Mouse (Mus musculus): Measurements from ENCODE around the gene Nav2.

Gene Nav2

GRCm38 (mm10) chr7:49243079-49243478 is 334.6 kb downstream of the Nav2 start:
- no peak for DNase-seq (ENCODE audit: extremely low read depth, insufficient read length, low spot score)

- peak; percentile 97 for DNase-seq (ENCODE audit: extremely low read depth, insufficient read length, low spot score)
Measured at GRCm38 (mm10) chr7:49245537-49246239, 337.2 kb downstream of the Nav2 start.

GRCm38 (mm10) chr7:49246240-49246578 is 337.7 kb downstream of the Nav2 start:
- DNase-seq (ENCODE audit: extremely low read depth, insufficient read length, low spot score), result no peak

GRCm38 (mm10) chr7:49246584-49247481 is 338.3 kb downstream of the Nav2 start:
- peak; percentile 67 for DNase-seq (ENCODE audit: extremely low read depth, insufficient read length, low spot score)

- DNase-seq (ENCODE audit: extremely low read depth, insufficient read length, low spot score), result peak; percentile 74
Measured at GRCm38 (mm10) chr7:49247744-49248331, 339.3 kb downstream of the Nav2 start.

GRCm38 (mm10) chr7:49248333-49249086 is 340.0 kb downstream of the Nav2 start:
- peak; percentile 84 for DNase-seq (ENCODE audit: extremely low read depth, insufficient read length, low spot score)

GRCm38 (mm10) chr7:49249462-49249861 is 340.9 kb downstream of the Nav2 start:
- peak; percentile 45 for DNase-seq (ENCODE audit: extremely low read depth, insufficient read length, low spot score)

- peak; percentile 65 for DNase-seq (ENCODE audit: extremely low read depth, insufficient read length, low spot score)
Measured at GRCm38 (mm10) chr7:49249996-49250395, 341.5 kb downstream of the Nav2 start.

GRCm38 (mm10) chr7:49250581-49251307 is 342.2 kb downstream of the Nav2 start:
- no peak for DNase-seq (ENCODE audit: extremely low read depth, insufficient read length, low spot score)

- no peak for DNase-seq (ENCODE audit: extremely low read depth, insufficient read length, low spot score)
Measured at GRCm38 (mm10) chr7:49251308-49251638, 342.8 kb downstream of the Nav2 start.

GRCm38 (mm10) chr7:49252444-49252843 is 343.9 kb downstream of the Nav2 start:
- DNase-seq (ENCODE audit: extremely low read depth, insufficient read length, low spot score), result no peak

- DNase-seq (ENCODE audit: extremely low read depth, insufficient read length, low spot score), result no peak
Measured at GRCm38 (mm10) chr7:49252902-49253301, 344.4 kb downstream of the Nav2 start.

GRCm38 (mm10) chr7:49255053-49255452 is 346.5 kb downstream of the Nav2 start:
- DNase-seq (ENCODE audit: extremely low read depth, insufficient read length, low spot score), result no peak

GRCm38 (mm10) chr7:49257234-49257906 is 348.9 kb downstream of the Nav2 start:
- no peak for DNase-seq (ENCODE audit: extremely low read depth, insufficient read length, low spot score)

- DNase-seq (ENCODE audit: extremely low read depth, insufficient read length, low spot score), result no peak
Measured at GRCm38 (mm10) chr7:49258088-49258487, 349.6 kb downstream of the Nav2 start.

GRCm38 (mm10) chr7:49261941-49262511 is 353.5 kb downstream of the Nav2 start:
- peak; percentile 40 for DNase-seq (ENCODE audit: extremely low read depth, insufficient read length, low spot score)

- no peak for DNase-seq (ENCODE audit: extremely low read depth, insufficient read length, low spot score)
Measured at GRCm38 (mm10) chr7:49266422-49266821, 357.9 kb downstream of the Nav2 start.

GRCm38 (mm10) chr7:49267621-49268325 is 359.3 kb downstream of the Nav2 start:
- DNase-seq (ENCODE audit: extremely low read depth, insufficient read length, low spot score), result no peak

- DNase-seq (ENCODE audit: extremely low read depth, insufficient read length, low spot score), result no peak
Measured at GRCm38 (mm10) chr7:49268401-49268921, 359.9 kb downstream of the Nav2 start.
